Mouse (Mus musculus) liver, postnatal 0 days (tissue): ENCODE results near the gene Sipa1l2. TPM values are rescaled to one million over a fixed set of nuclear protein-coding genes. Genes with fewer than 3 reads are reported as not detected.

ENCODE experiments used
- ATAC-seq: fragments of 200-750 bp; cut with Nextera tagmentation; 2 replicates; pipeline ENCODE4 v1.8.0; 2017; ENCODE audit warnings: mild to moderate bottlenecking, moderate library complexity
- DNase-seq: peaks from one replicate; pipeline ENCODE4 v3.0.0-alpha.2; 2016
- H3K27ac ChIP-seq: fragments of 300-500 bp; sonication (generic); 2 replicates; pipeline ENCODE4 v1.5.1; 2014; ENCODE audit warnings: antibody characterized with exemption, moderate library complexity, mild to moderate bottlenecking, low read depth
- H3K27me3 ChIP-seq: fragments of 300-500 bp; sonication (generic); 2 replicates; pipeline ENCODE4 v1.6.1; 2014; ENCODE audit warnings: low read length, control low read depth, mixed read lengths; ENCODE audit not compliant: insufficient read depth
- H3K36me3 ChIP-seq: fragments of 300-500 bp; sonication (generic); replicated peaks from 2 replicates; pipeline ENCODE4 v1.6.1; 2014; ENCODE audit warnings: mild to moderate bottlenecking, control low read depth, low read length, moderate library complexity, mixed read lengths; ENCODE audit not compliant: insufficient read depth
- H3K4me1 ChIP-seq: fragments of 300-500 bp; sonication (generic); 2 replicates; pipeline ENCODE4 v1.6.1; 2014; ENCODE audit warnings: antibody characterized with exemption, mild to moderate bottlenecking, control low read depth; ENCODE audit not compliant: insufficient read depth
- H3K4me2 ChIP-seq: fragments of 300-500 bp; sonication (generic); 2 replicates; pipeline ENCODE4 v1.6.1; 2014; ENCODE audit warnings: low read depth, mild to moderate bottlenecking, low read length, moderate library complexity, mixed read lengths
- H3K4me3 ChIP-seq: fragments of 300-500 bp; sonication (generic); 2 replicates; pipeline ENCODE4 v1.5.1; 2014; ENCODE audit warnings: low read depth, low read length
- H3K9ac ChIP-seq: fragments of 300-500 bp; sonication (generic); replicated peaks from 2 replicates; pipeline ENCODE4 v1.6.1; 2014; ENCODE audit warnings: mild to moderate bottlenecking, moderate library complexity
- H3K9me3 ChIP-seq: fragments of 300-500 bp; sonication (generic); 2 replicates; pipeline ENCODE4 v1.6.1; 2016; ENCODE audit warnings: mild to moderate bottlenecking, control low read depth, low read length, mixed read lengths
- CTCF ChIP-seq: sonication (generic); IDR thresholded peaks from 2 replicates; pipeline ENCODE4 v1.5.1; 2016; ENCODE audit warnings: antibody characterized with exemption, low read depth
- EP300 ChIP-seq: IDR thresholded peaks from 2 replicates; pipeline ENCODE4 v1.6.1; 2016; ENCODE audit warnings: antibody characterized with exemption, low read depth, mild to moderate bottlenecking
- WGBS: fragments of 180-500 bp; shearing (Covaris S2); extraction: QIAGEN DNeasy Blood & Tissue Kit; methylation state at CpG from one replicate; pipeline ENCODE4 v1.1.7; 2014; ENCODE audit not compliant: insufficient replicate concordance; 5-methylcytosine and 5-hydroxymethylcytosine counted together
- polyA plus RNA-seq: library from polyadenylated mRNA; unstranded; fragments of >200 nt; fragmentation: Nextera tagmentation; extraction: Ambion mirVana; gene quantifications from 2 replicates; pipeline ENCODE4 v1.2.1, GENCODE M21; 2015

The Sipa1l2 gene
- polyA plus RNA-seq, 1 experiment from 2014 or later, result 0.47 TPM

GRCm38 (mm10) chr8:125604213-125604816 lies 34.7 kb upstream of the Sipa1l2 start:
- Histone ChIP-seq H3K27me3 (no peaks in the 10 kb centered on the region), H3K4me2 (no peak overlapping the region), H3K4me1 (no peaks in the 10 kb centered on the region), H3K9me3 (no peaks in the 10 kb centered on the region), H3K4me3 (no peak overlapping the region), H3K9ac (no peak overlapping the region), H3K27ac (no peak overlapping the region), H3K36me3 (no peaks in the 10 kb centered on the region)
- TF ChIP-seq CTCF, result no peak
- TF ChIP-seq EP300, result no peak
- ATAC-seq, result no peak
- WGBS, result 81% methylated on average over 18 of the region's 18 CpGs
- no peak for DNase-seq

DNA sequence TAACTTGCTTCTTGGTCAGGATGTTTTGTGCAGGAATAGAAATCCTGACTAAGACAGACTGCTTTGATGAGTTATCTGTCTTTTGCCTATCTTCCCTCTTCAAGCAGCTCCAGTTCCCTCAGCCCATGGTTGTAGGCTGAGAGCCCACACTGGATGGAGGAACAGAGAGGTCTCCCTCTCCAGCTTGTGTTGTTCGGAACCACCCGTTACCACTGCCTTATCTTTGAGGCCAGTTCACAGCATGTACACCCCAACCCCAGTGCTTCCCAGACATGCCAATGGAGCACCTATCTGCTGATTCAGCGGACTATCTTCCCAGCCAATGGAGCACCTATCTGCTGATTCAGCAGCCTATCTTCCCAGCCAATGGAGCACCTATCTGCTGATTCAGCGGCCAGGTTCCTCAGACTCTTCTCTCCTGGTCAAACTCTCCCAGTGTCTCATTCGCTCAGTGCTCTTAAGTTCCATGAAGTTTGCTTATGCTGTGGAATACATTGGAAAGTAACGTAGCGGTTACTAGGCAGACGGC lies 33.8 kb upstream of the Sipa1l2 start:
- H3K4me2 ChIP-seq, result no peak overlapping the region
- DNase-seq (no peak), ATAC-seq (no peak)
- WGBS, result 74% methylated on average over 8 of the region's 8 CpGs
- H3K27ac ChIP-seq, result no peak overlapping the region
- H3K36me3 ChIP-seq, result no peaks in the 10 kb centered on the region
- TF ChIP-seq EP300, result no peak
- TF ChIP-seq CTCF, result no peak
- no peaks in the 10 kb centered on the region for H3K9me3 ChIP-seq
- H3K27me3 ChIP-seq, result no peaks in the 10 kb centered on the region
- no peak overlapping the region for H3K4me3 ChIP-seq
- no peaks in the 10 kb centered on the region for H3K4me1 ChIP-seq
- no peak overlapping the region for H3K9ac ChIP-seq

DNA sequence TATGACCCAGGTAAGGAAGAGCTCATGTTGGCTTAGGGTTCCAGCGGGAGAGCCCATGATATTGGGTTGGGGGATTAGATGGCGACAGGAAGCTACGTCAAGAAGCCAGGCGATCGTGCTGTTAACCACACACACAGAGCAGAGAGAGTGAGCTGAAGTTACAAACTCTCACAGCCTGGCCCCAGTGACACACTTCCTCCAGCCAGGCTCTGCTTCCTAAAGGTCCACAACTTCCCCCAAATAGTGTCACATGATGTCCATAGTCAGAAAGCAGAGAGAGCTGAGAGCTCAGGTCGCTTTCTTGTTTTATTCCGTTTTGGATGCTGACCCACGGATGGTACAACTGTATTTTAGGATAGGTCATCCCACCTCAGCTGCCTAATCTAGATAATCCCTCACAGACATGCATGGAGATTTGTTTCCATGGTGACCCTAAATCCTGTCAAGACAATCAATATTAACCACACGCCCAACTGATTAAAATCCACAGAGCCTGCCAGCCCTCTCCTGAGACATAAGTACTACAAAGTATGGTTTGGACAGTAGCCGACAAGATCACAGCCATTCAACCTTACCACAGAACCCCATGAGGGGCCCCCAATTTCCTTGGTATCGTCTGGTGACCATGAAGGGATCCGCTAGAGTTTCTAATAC lies 30.6 kb upstream of the Sipa1l2 start:
- WGBS, result 25% methylated on average over 12 of the region's 12 CpGs
- no peaks in the 10 kb centered on the region for H3K36me3 ChIP-seq
- H3K9ac ChIP-seq, result no peak overlapping the region
- H3K27me3 ChIP-seq, result no peaks in the 10 kb centered on the region
- no peak for ATAC-seq
- no peak overlapping the region for H3K27ac ChIP-seq
- no peak overlapping the region for H3K4me3 ChIP-seq
- H3K9me3 ChIP-seq, result no peaks in the 10 kb centered on the region
- no peak for TF ChIP-seq CTCF
- no peak for TF ChIP-seq EP300
- DNase-seq, result no peak
- no peak overlapping the region; the same call in 1 of the 2 replicates for H3K4me2 ChIP-seq
- no peaks in the 10 kb centered on the region for H3K4me1 ChIP-seq

- ATAC-seq (no peak), DNase-seq (no peak)
- no peak overlapping the region for H3K27ac ChIP-seq
- H3K27me3 ChIP-seq, result no peaks in the 10 kb centered on the region
- H3K4me1 ChIP-seq, result no peaks in the 10 kb centered on the region
- TF ChIP-seq EP300 (no peak), CTCF (no peak)
- no peaks in the 10 kb centered on the region for H3K36me3 ChIP-seq
- no peak overlapping the region for H3K4me2 ChIP-seq
- H3K9me3 ChIP-seq, result no peaks in the 10 kb centered on the region
- 44% methylated on average over 17 of the region's 17 CpGs for WGBS
- no peak overlapping the region for H3K9ac ChIP-seq
- H3K4me3 ChIP-seq, result no peak overlapping the region
Observed at GRCm38 (mm10) chr8:125595571-125596508, 26.2 kb upstream of the Sipa1l2 start.

DNA sequence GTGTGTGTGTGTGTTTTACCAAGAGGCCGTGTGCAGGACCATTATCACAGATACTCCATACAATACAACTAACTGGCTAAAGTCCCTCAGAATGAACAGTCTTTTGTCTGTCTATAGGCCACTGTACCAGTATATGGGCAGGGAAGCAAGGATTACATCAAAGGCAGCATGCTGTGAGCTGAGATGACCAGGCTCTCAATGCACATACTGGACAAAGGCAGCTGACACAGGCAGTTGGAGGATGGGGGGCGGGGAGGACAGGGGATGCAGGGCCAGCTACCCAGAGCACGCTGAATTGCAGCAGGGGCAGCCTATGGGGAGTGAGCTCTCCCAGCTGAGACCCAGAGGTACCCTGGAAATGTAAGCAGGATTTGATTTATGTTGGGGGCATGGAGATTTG lies 20.8 kb upstream of the Sipa1l2 start:
- no peaks in the 10 kb centered on the region for H3K9me3 ChIP-seq
- no peaks in the 10 kb centered on the region for H3K4me1 ChIP-seq
- ATAC-seq (no peak), DNase-seq (no peak)
- TF ChIP-seq EP300 (no peak), CTCF (no peak)
- H3K27ac ChIP-seq, result no peak overlapping the region
- H3K36me3 ChIP-seq, result no peaks in the 10 kb centered on the region
- WGBS, result 86% methylated on average over 3 of the region's 3 CpGs
- H3K4me2 ChIP-seq, result no peak overlapping the region
- no peaks in the 10 kb centered on the region for H3K27me3 ChIP-seq
- H3K9ac ChIP-seq, result no peak overlapping the region
- H3K4me3 ChIP-seq, result no peak overlapping the region

- 76% methylated on average over 7 of the region's 7 CpGs for WGBS
- Histone ChIP-seq H3K36me3 (no peaks in the 10 kb centered on the region), H3K9ac (no peak overlapping the region), H3K4me3 (no peak overlapping the region), H3K27ac (no peak overlapping the region), H3K4me2 (no peak overlapping the region), H3K9me3 (no peaks in the 10 kb centered on the region), H3K4me1 (no peaks in the 10 kb centered on the region), H3K27me3 (no peaks in the 10 kb centered on the region)
- no peak for TF ChIP-seq CTCF
- no peak for TF ChIP-seq EP300
- ATAC-seq (no peak), DNase-seq (no peak)
Observed at GRCm38 (mm10) chr8:125586587-125586986, 17.0 kb upstream of the Sipa1l2 start.
